Mouse (Mus musculus): Measurements from ENCODE around the gene Csmd2.

DNA sequence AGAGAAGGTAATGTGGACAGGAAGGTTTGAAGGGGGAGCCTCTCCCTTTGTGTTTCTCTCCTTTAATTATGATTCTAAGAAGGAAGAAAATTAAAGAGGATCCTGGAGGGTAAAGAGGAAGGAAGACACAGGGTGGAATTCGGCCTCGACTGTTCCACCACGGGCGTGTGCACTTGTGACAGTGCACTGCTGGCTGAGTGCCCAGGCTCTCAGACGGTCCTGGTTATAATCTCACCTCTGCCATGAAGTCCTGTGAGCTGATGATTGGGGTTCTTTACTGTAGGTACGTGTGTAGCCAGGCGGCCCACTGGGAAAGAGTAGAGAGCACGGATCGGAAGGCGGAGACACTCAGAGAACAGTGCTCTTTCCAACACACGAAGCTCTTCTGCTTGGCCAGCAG lies 285.5 kb downstream of the Csmd2 start:
- TF ChIP-seq CTCF (IDR thresholded peaks at IDR 0.05; ENCODE audit: extremely low read depth, insufficient read depth, insufficient read length, insufficient replicate concordance) (no peak), POLR2A (IDR thresholded peaks at IDR 0.05; ENCODE audit: low read depth, low read length) (no peak)

Data from spleen, adult 2 months (tissue).